8 mouse cellular contexts compared by ENCODE assay signal in genomic region chr14:40959586-40959985, GRCm38 (mm10). TPM values are rescaled to one million over a fixed set of nuclear protein-coding genes. Genes with fewer than 3 reads are reported as not detected.
A peak's percentile ranks its signal among the peaks of the same experiment; 100 is the strongest.
DNase-seq lines count a peak whose midpoint lies in the region; ATAC-seq and TF ChIP-seq lines count a peak whose summit lies in the region.

No protein-coding gene starts in this region.

- intact Hi-C loops in heart, postnatal 10 days (cut with DNase I), result no loop called here
- intact Hi-C loops in left cerebral cortex, postnatal 10 days (cut with DNase I), result no loop called here

- no peak for TF ChIP-seq CTCF in lung, postnatal 0 days (IDR thresholded peaks at IDR 0.05)

- no peak for TF ChIP-seq EP300 in lung, postnatal 0 days (IDR thresholded peaks at IDR 0.05)

- no peak overlapping the region for H3K9ac ChIP-seq in heart, embryonic 11.5 days (ENCODE audit: low read depth, low read length)
- no peak overlapping the region for H3K9ac ChIP-seq in lung, postnatal 0 days (replicated peaks; ENCODE audit: low read depth)
- H3K9ac ChIP-seq in embryonic facial prominence, embryonic 14.5 days (ENCODE audit: low read depth, low read length), result no peak overlapping the region
- no peak overlapping the region for H3K9ac ChIP-seq in midbrain, embryonic 13.5 days (replicated peaks)

- no peak for ATAC-seq in heart, embryonic 11.5 days (replicated peaks; ENCODE audit: insufficient number of reproducible peaks, low FRiP score, low TSS enrichment)
- ATAC-seq in lung, postnatal 0 days, result peak; percentile 19
- ATAC-seq in embryonic facial prominence, embryonic 14.5 days (ENCODE audit: low read depth), result no peak
- no peak for ATAC-seq in midbrain, embryonic 13.5 days

- no peaks in the 10 kb centered on the region for H3K36me3 ChIP-seq in heart, embryonic 11.5 days (ENCODE audit: control insufficient read depth, insufficient read depth, low read length)
- H3K36me3 ChIP-seq in lung, postnatal 0 days (ENCODE audit: insufficient read depth, low read length), result no peaks in the 10 kb centered on the region
- no peaks in the 10 kb centered on the region for H3K36me3 ChIP-seq in embryonic facial prominence, embryonic 14.5 days (ENCODE audit: control insufficient read depth, insufficient read depth, low read length)
- H3K36me3 ChIP-seq in midbrain, embryonic 13.5 days, result no peaks in the 10 kb centered on the region

- no peak overlapping the region for H3K4me2 ChIP-seq in heart, embryonic 11.5 days
- H3K4me2 ChIP-seq in lung, postnatal 0 days (replicated peaks; ENCODE audit: low read depth, low read length), result 0 out of 2 replicates have a peak overlapping the region, but pooled peaks have one; percentile 9
- H3K4me2 ChIP-seq in embryonic facial prominence, embryonic 14.5 days (ENCODE audit: low read depth, low read length), result peak overlapping the region; percentile 20; the same call in 1 of the 2 replicates
- H3K4me2 ChIP-seq in midbrain, embryonic 13.5 days (replicated peaks), result no peak overlapping the region

- no peak for DNase-seq in heart, postnatal 10 days
- DNase-seq in lung, postnatal 0 days (ENCODE audit: low spot score), result no peak
- DNase-seq in lung, postnatal 14 days, result no peak
- no peak for DNase-seq in embryonic facial prominence, embryonic 14.5 days (ENCODE audit: low spot score)
- DNase-seq in right cerebral cortex, postnatal 25 days, result no peak
- no peak for DNase-seq in left cerebral cortex, postnatal 10 days (ENCODE audit: extremely low spot score in 1 of 2, low spot score in 2 of 2)

- H3K4me1 ChIP-seq in heart, embryonic 11.5 days (ENCODE audit: control insufficient read depth, insufficient read depth, low read length), result peaks cover 70% of the 10 kb centered on the region
- H3K4me1 ChIP-seq in lung, postnatal 0 days (ENCODE audit: insufficient read depth, low read depth, low read length), result peaks cover 79% of the 10 kb centered on the region
- peaks cover 78% of the 10 kb centered on the region for H3K4me1 ChIP-seq in embryonic facial prominence, embryonic 14.5 days (ENCODE audit: control insufficient read depth, insufficient read depth, low read length)
- H3K4me1 ChIP-seq in midbrain, embryonic 13.5 days (replicated peaks), result peaks cover 89% of the 10 kb centered on the region

- H3K27ac ChIP-seq in heart, embryonic 11.5 days (ENCODE audit: low read depth, low read length), result 0 out of 2 replicates have a peak overlapping the region, but pooled peaks have one; percentile 2
- H3K27ac ChIP-seq in lung, postnatal 0 days (ENCODE audit: low read length), result peak overlapping the region; percentile 92
- H3K27ac ChIP-seq in embryonic facial prominence, embryonic 14.5 days (replicated peaks; ENCODE audit: low read depth, low read length), result peak overlapping the region; percentile 89; the same call in 1 of the 2 replicates
- 0 out of 2 replicates have a peak overlapping the region, but pooled peaks have one; percentile 25 for H3K27ac ChIP-seq in midbrain, embryonic 13.5 days

- H3K9me3 ChIP-seq in heart, embryonic 11.5 days (replicated peaks; ENCODE audit: control insufficient read depth, low read length), result no peaks in the 10 kb centered on the region
- H3K9me3 ChIP-seq in lung, postnatal 0 days (ENCODE audit: low read length), result no peaks in the 10 kb centered on the region
- H3K9me3 ChIP-seq in embryonic facial prominence, embryonic 14.5 days (ENCODE audit: control insufficient read depth, low read length), result no peaks in the 10 kb centered on the region
- H3K9me3 ChIP-seq in midbrain, embryonic 13.5 days, result no peaks in the 10 kb centered on the region

- H3K27me3 ChIP-seq in heart, embryonic 11.5 days (ENCODE audit: control insufficient read depth, insufficient read depth, low read length), result no peaks in the 10 kb centered on the region
- H3K27me3 ChIP-seq in lung, postnatal 0 days (replicated peaks; ENCODE audit: insufficient read depth, low read length), result no peaks in the 10 kb centered on the region
- no peaks in the 10 kb centered on the region for H3K27me3 ChIP-seq in embryonic facial prominence, embryonic 14.5 days (replicated peaks; ENCODE audit: control insufficient read depth, insufficient read depth, low read length)
- H3K27me3 ChIP-seq in midbrain, embryonic 13.5 days, result no peaks in the 10 kb centered on the region

- WGBS in heart, embryonic 11.5 days (ENCODE audit: insufficient replicate concordance), result 49% methylated on average over 3 of the region's 3 CpGs
- 19% methylated on average over 3 of the region's 3 CpGs for WGBS in lung, postnatal 0 days
- WGBS in embryonic facial prominence, embryonic 14.5 days, result 28% methylated on average over 3 of the region's 3 CpGs
- 38% methylated on average over 3 of the region's 3 CpGs for WGBS in midbrain, embryonic 13.5 days

- no peak overlapping the region for H3K4me3 ChIP-seq in heart, embryonic 11.5 days (ENCODE audit: low read depth, low read length)
- no peak overlapping the region for H3K4me3 ChIP-seq in lung, postnatal 0 days (ENCODE audit: low read depth, low read length)
- no peak overlapping the region for H3K4me3 ChIP-seq in embryonic facial prominence, embryonic 14.5 days (ENCODE audit: low read depth, low read length)
- H3K4me3 ChIP-seq in midbrain, embryonic 13.5 days (replicated peaks), result no peak overlapping the region

RNA-seq across cellular contexts. Expression of gene Tspan14, which starts 7.0 kb away (rescaled TPM):
- 43.5 and 54.0 TPM in 2 replicates for polyA plus RNA-seq in heart, embryonic 11.5 days (2014; fragmentation: Nextera tagmentation; extraction: Ambion mirVana)
- 10 to 100 TPM; 28.1 to 30.4 TPM for total RNA-seq in heart, postnatal 10 days (2021)
- 77.3 and 84.9 TPM in 2 replicates for polyA plus RNA-seq in lung, postnatal 0 days (2015; fragmentation: Nextera tagmentation; extraction: Ambion mirVana)
- polyA plus RNA-seq in embryonic facial prominence, embryonic 14.5 days (2014; fragmentation: Nextera tagmentation; extraction: Ambion mirVana), result 72.7 and 76.2 TPM in 2 replicates
- polyA plus RNA-seq in midbrain, embryonic 13.5 days (2015; fragmentation: Nextera tagmentation; extraction: Ambion mirVana), result 79.7 and 80.4 TPM in 2 replicates
- total RNA-seq in left cerebral cortex, postnatal 10 days (2021), result 10 to 100 TPM; 63.3 to 64.5 TPM

RNA-seq across cellular contexts. Expression of gene Fam213a, which starts 54.0 kb away (rescaled TPM):
- polyA plus RNA-seq in heart, embryonic 11.5 days (2014; fragmentation: Nextera tagmentation; extraction: Ambion mirVana), result 67.7 and 75.4 TPM in 2 replicates
- total RNA-seq in heart, postnatal 10 days (2021), result 10 to 100 TPM; 16.1 to 32.2 TPM
- 40.6 and 50.1 TPM in 2 replicates for polyA plus RNA-seq in lung, postnatal 0 days (2015; fragmentation: Nextera tagmentation; extraction: Ambion mirVana)
- polyA plus RNA-seq in embryonic facial prominence, embryonic 14.5 days (2014; fragmentation: Nextera tagmentation; extraction: Ambion mirVana), result 35.7 and 39.7 TPM in 2 replicates
- polyA plus RNA-seq in midbrain, embryonic 13.5 days (2015; fragmentation: Nextera tagmentation; extraction: Ambion mirVana), result 66.9 and 67.2 TPM in 2 replicates
- total RNA-seq in left cerebral cortex, postnatal 10 days (2021), result 100 to 1,000 TPM in 1 of 2 experiments, 10 to 100 TPM in 1; 97.0 to 101 TPM

Comparison
In these comparisons a context has a peak if more than half of its experiments do, and no peak if none do; other contexts are left out.
1. H3K27ac ChIP-seq: peak in every context shown above with its lines; median percentile 92 in lung, postnatal 0 days; 89 in embryonic facial prominence, embryonic 14.5 days; 25 in midbrain, embryonic 13.5 days; 2 in heart, embryonic 11.5 days.
2. H3K4me2 ChIP-seq: peak in lung, postnatal 0 days (single experiment) and embryonic facial prominence, embryonic 14.5 days (single experiment); none in heart, embryonic 11.5 days (single experiment) and midbrain, embryonic 13.5 days (single experiment).